Mouse (Mus musculus) MEL (cell line): Measurements from ENCODE around the gene Hnrnpa1.

Experiments used
- BHLHE40 ChIP-seq: IDR thresholded peaks from 2 replicates; pipeline ENCODE4 v1.6.1; 2012; ENCODE audit warnings: low read depth, mild to moderate bottlenecking, inconsistent platforms, low read length, improper control_type of control experiment, borderline replicate concordance
- CTCF ChIP-seq, 3 experiments: IDR thresholded peaks in 2 of 3; conservative IDR thresholded peaks in 1 of 3; 2 replicates each; pipeline ENCODE4 v1.5.1; 2011 to 2012; ENCODE audit warnings: low read length in 3 of 3, low read depth in 2 of 3, mild to moderate bottlenecking in 2 of 3, improper control_type of control experiment in 1 of 3, inconsistent platforms in 1 of 3, mixed read lengths in 1 of 3, moderate library complexity in 1 of 3; ENCODE audit not compliant: control insufficient read depth in 1 of 3, insufficient read depth in 1 of 3, poor library complexity in 1 of 3, severe bottlenecking in 1 of 3
- E2F4 ChIP-seq: IDR thresholded peaks from 2 replicates; pipeline ENCODE4 v1.6.1; 2011; ENCODE audit warnings: low read depth, low read length, improper control_type of control experiment, borderline replicate concordance
- GATA1 ChIP-seq: IDR thresholded peaks from 2 replicates; pipeline ENCODE4 v1.6.1; 2011; ENCODE audit warnings: low read depth, low read length, improper control_type of control experiment
- HCFC1 ChIP-seq: IDR thresholded peaks from 2 replicates; pipeline ENCODE4 v1.6.1; 2012; ENCODE audit warnings: low read depth, mild to moderate bottlenecking, inconsistent platforms, low read length, improper control_type of control experiment, moderate library complexity
- MAX ChIP-seq: IDR thresholded peaks from 2 replicates; pipeline ENCODE4 v1.6.1; 2011; ENCODE audit warnings: low read length, improper control_type of control experiment
- MYB ChIP-seq: IDR thresholded peaks from 2 replicates; pipeline ENCODE4 v1.6.1; 2011; ENCODE audit warnings: mild to moderate bottlenecking, low read depth, low read length, improper control_type of control experiment
- NRF1 ChIP-seq: IDR thresholded peaks from 2 replicates; pipeline ENCODE4 v1.6.1; 2014; ENCODE audit warnings: low read depth, mild to moderate bottlenecking, inconsistent platforms, low read length, improper control_type of control experiment, moderate library complexity; ENCODE audit not compliant: poor library complexity, insufficient read depth, severe bottlenecking
- POLR2A ChIP-seq, 2 experiments: IDR thresholded peaks; 2 replicates each; pipeline ENCODE4 v1.6.1; 2011 to 2012; ENCODE audit warnings: low read length in 2 of 2, mild to moderate bottlenecking in 2 of 2, control low read depth in 1 of 2, improper control_type of control experiment in 1 of 2, low read depth in 1 of 2, moderate library complexity in 1 of 2; ENCODE audit not compliant: control insufficient read depth in 1 of 2, insufficient read depth in 1 of 2, poor library complexity in 1 of 2
- ZMIZ1 ChIP-seq: IDR thresholded peaks from 2 replicates; pipeline ENCODE4 v1.6.1; 2012; ENCODE audit warnings: low read depth, mild to moderate bottlenecking, inconsistent platforms, low read length, improper control_type of control experiment, moderate library complexity
- ZNF384 ChIP-seq: IDR thresholded peaks from 2 replicates; pipeline ENCODE4 v1.6.1; 2012; ENCODE audit warnings: low read depth, mild to moderate bottlenecking, inconsistent platforms, low read length, improper control_type of control experiment

DNA sequence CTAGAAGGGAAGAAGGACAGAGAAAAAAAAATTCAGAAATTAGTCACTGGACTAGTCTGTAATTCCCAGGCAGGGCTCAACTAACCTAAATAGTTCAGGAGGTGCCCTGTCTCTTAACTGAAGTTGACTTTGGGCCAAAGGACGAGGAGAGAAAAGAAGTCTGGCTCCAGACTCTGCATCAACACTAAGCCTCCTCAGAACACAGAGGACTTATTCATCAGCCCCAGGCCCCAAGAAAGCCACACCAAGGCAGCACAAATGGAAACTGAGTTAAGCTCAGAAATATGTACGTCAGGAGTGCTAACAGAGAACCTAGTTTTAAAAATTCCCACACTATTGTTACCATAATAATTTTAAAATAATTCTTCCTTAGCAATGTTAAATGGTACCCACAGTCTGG is 26.1 kb upstream of the Hnrnpa1 start:
- TF ChIP-seq POLR2A (IDR thresholded peaks at IDR 0.05; ENCODE audit: control insufficient read depth in 1 of 2, insufficient read depth in 1 of 2, low read depth in 1 of 2, low read length in 2 of 2, poor library complexity in 1 of 2): no peak
- TF ChIP-seq ZNF384: no peak
- no peak for TF ChIP-seq CTCF (IDR thresholded peaks at IDR 0.05 in 2 of 3, conservative IDR thresholded peaks at IDR 0.05 in 1 of 3; ENCODE audit: control insufficient read depth in 1 of 3, insufficient read depth in 1 of 3, low read depth in 2 of 3, low read length in 3 of 3, poor library complexity in 1 of 3, severe bottlenecking in 1 of 3)
- no peak for TF ChIP-seq E2F4
- no peak for TF ChIP-seq MAX
- TF ChIP-seq MYB: no peak
- TF ChIP-seq ZMIZ1: no peak
- TF ChIP-seq GATA1: no peak
- TF ChIP-seq BHLHE40: no peak
- no peak for TF ChIP-seq NRF1
- TF ChIP-seq HCFC1: no peak
